21 mouse cellular contexts compared by ENCODE assay signal in the genomic region with DNA sequence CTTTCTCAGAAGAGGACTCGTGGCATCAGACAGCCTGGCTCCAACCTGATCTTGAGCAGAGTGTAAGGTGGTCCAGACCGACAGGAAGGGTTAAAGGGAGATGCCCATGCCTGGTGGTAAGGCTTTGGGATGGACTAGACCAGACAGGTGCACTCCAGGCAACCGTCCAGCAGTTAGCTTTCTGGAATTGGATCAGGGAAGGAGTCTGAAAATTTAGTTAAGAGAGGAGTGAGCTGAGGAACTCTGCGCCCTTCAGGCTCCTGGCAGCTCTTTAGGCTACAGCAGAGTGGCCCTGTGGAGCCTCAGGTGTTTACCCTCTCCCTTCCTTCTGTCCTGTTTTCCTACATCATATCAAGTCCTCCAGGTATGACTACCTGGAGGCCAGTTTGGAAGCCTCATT.
"Had no signal": no experiment of that assay in that cellular context is flagged by ENCODE, and none has a peak within 500 bp of the region (broad histone marks: within the 10 kb centered on the region; RNA-seq: fewer than 3 reads in every experiment).

No protein-coding gene starts in this region.

- DNase-seq: kidney, adult 9 months; kidney, postnatal 14 days; layer of hippocampus, adult 9-11 months; lung, adult 18-20 months; lung, postnatal 10 days; lung, postnatal 36 days; midbrain, embryonic 14.5 days; right cerebral cortex, adult 18-20 months; right cerebral cortex, postnatal 25 days; spleen, adult 18-20 months; thymus, postnatal 25 days had no signal

- H3K36me3 ChIP-seq: lung, embryonic 15.5 days; midbrain, embryonic 10.5 days; neural tube, embryonic 12.5 days; neural tube, embryonic 15.5 days; stomach, embryonic 15.5 days had no signal

- H3K4me2 ChIP-seq: liver, embryonic 11.5 days; lung, embryonic 15.5 days; neural tube, embryonic 12.5 days; neural tube, embryonic 15.5 days; stomach, embryonic 15.5 days had no signal

- H3K27me3 ChIP-seq: lung, embryonic 15.5 days; neural tube, embryonic 12.5 days; neural tube, embryonic 15.5 days; stomach, embryonic 15.5 days had no signal

- H3K9me3 ChIP-seq: lung, embryonic 15.5 days; megakaryocyte, embryonic 14.5 days; midbrain, embryonic 10.5 days; neural tube, embryonic 12.5 days; neural tube, embryonic 15.5 days; stomach, embryonic 15.5 days had no signal

- H3K4me3 ChIP-seq: layer of hippocampus, adult 2 months; left cerebral cortex, adult 2 months; lung, embryonic 15.5 days; megakaryocyte, embryonic 14.5 days; midbrain, embryonic 10.5 days; neural tube, embryonic 12.5 days; neural tube, embryonic 15.5 days; stomach, embryonic 15.5 days had no signal

- H3K27ac ChIP-seq: layer of hippocampus, adult 2 months; left cerebral cortex, adult 2 months; liver, embryonic 14.5 days; lung, embryonic 15.5 days; midbrain, embryonic 10.5 days; neural tube, embryonic 12.5 days; neural tube, embryonic 15.5 days; stomach, embryonic 15.5 days had no signal

- H3K9ac ChIP-seq: liver, embryonic 14.5 days; lung, embryonic 15.5 days; neural tube, embryonic 12.5 days; neural tube, embryonic 15.5 days; stomach, embryonic 15.5 days had no signal
